Mouse (Mus musculus) small intestine, adult 2 months (tissue): ENCODE data around the gene Sstr4.

Experiments used
- CTCF ChIP-seq: fragments of 200-500 bp; IDR thresholded peaks from 2 replicates; pipeline ENCODE4 v1.5.1; 2012; ENCODE audit warnings: low read depth, mild to moderate bottlenecking, control low read depth, inconsistent platforms, low read length, moderate library complexity, mixed read lengths; ENCODE audit not compliant: insufficient replicate concordance, insufficient read length; ENCODE audit errors: extremely low read depth
- POLR2A ChIP-seq: fragments of 200-500 bp; IDR thresholded peaks from 2 replicates; pipeline ENCODE4 v1.6.1; 2012; ENCODE audit warnings: low read depth, mild to moderate bottlenecking, control low read depth, inconsistent platforms, low read length, moderate library complexity

DNA sequence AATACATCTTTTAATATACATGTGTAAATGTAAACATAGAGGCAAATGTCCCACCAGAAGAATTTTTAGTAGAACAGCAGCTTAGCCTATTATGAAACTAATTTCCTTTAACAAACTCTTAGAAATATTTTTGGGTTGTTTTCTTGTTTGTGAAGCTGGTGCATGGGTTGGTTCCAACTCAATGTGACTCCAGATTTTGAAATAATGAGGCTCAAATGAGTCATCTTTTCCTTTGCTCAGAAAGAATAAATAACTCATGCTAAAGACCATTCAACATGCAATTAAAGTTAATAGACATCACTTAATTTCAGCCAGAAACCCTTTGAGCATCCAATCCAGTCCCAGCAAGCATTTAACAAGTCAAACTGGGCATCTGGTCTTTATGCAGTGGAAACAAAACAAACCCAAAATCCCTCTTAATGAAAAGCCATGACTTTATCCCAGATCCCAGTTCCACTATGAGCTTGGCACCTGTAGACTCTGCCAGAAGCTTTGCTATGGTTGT lies 33.9 kb downstream of the Sstr4 start:
- TF ChIP-seq CTCF = no peak
- no peak for TF ChIP-seq POLR2A
